10 mouse cellular contexts compared by ENCODE assay signal in genomic region chr13:55371007-55371681, GRCm38 (mm10). TPM values are rescaled to one million over a fixed set of nuclear protein-coding genes. Genes with fewer than 3 reads are reported as not detected.
DNase-seq lines count a peak whose midpoint lies in the region.
"Had no signal": no experiment of that assay in that cellular context is flagged by ENCODE, and none has a peak within 500 bp of the region (broad histone marks: within the 10 kb centered on the region; RNA-seq: fewer than 3 reads in every experiment).

No protein-coding gene starts in this region.

- DNase-seq in cerebellum, postnatal 10 days = peak; percentile 55 to 56
- DNase-seq in cerebellum, adult 8-10 months = no peak
- DNase-seq in layer of hippocampus, adult 11-12 months (ENCODE audit: low spot score) = peak; percentile 75
- DNase-seq in layer of hippocampus, postnatal 25 days (ENCODE audit: extremely low spot score in 1 of 2, low spot score in 1 of 2) = no peak
- peak; percentile 87 for DNase-seq in Muller cell, postnatal 12 days (ENCODE audit: inconsistent ontology term)
- DNase-seq in layer of hippocampus, adult 9-11 months = peak; percentile 88
- DNase-seq in adrenal gland, postnatal 4 days (ENCODE audit: low spot score in 2 of 2) = no peak
- no peak for DNase-seq in spleen, postnatal 14 days (ENCODE audit: low spot score in 2 of 2)
- DNase-seq: adrenal gland, adult 2 months; spleen, adult 18-20 months had no signal

RNA-seq across cellular contexts. Expression of gene Rgs14, which starts 1.6 kb away (rescaled TPM):
- 10 to 100 TPM; 94.5 to 98.2 TPM for total RNA-seq in layer of hippocampus, postnatal 25 days (2021)
- 1 to 10 TPM; 1.0 to 1.1 TPM for total RNA-seq in adrenal gland, postnatal 4 days (2021)

RNA-seq across cellular contexts. Expression of gene Lman2, which starts 8.6 kb away (rescaled TPM):
- 10 to 100 TPM; 58.4 to 61.0 TPM for total RNA-seq in layer of hippocampus, postnatal 25 days (2021)
- total RNA-seq in adrenal gland, postnatal 4 days (2021) = 100 to 1,000 TPM; 105 to 114 TPM

RNA-seq across cellular contexts. Expression of gene Slc34a1, which starts 26.8 kb away (rescaled TPM):
- total RNA-seq in layer of hippocampus, postnatal 25 days (2021) = not detected
- 100 to 1,000 TPM in 1 of 2 experiments, 1 to 10 TPM in 1; 3.5 to 132 TPM for total RNA-seq in adrenal gland, postnatal 4 days (2021)

RNA-seq across cellular contexts. Expression of gene Mxd3, which starts 41.5 kb away (rescaled TPM):
- total RNA-seq in layer of hippocampus, postnatal 25 days (2021) = 1 to 10 TPM; 1.2 to 2.4 TPM
- total RNA-seq in adrenal gland, postnatal 4 days (2021) = 10 to 100 TPM; 16.2 to 18.0 TPM

RNA-seq across cellular contexts. Expression of gene Pfn3, which starts 43.9 kb away (rescaled TPM):
- not detected for total RNA-seq in layer of hippocampus, postnatal 25 days (2021)
- total RNA-seq in adrenal gland, postnatal 4 days (2021) = not detected
- total RNA-seq: adrenal gland, adult 2 months had no signal

Comparison
In these comparisons a context has a peak if more than half of its experiments do, and no peak if none do; other contexts are left out.
1. DNase-seq: peak in cerebellum, postnatal 10 days (2 of 2), layer of hippocampus, adult 11-12 months (single experiment), Muller cell, postnatal 12 days (single experiment) and layer of hippocampus, adult 9-11 months (single experiment); none in cerebellum, adult 8-10 months (single experiment), layer of hippocampus, postnatal 25 days (0 of 2), adrenal gland, postnatal 4 days (0 of 2) and spleen, postnatal 14 days (0 of 2).
2. RNA of gene Rgs14, which starts 1.6 kb away (total RNA-seq): 94.5 to 98.2 TPM in layer of hippocampus, postnatal 25 days; 1.0 to 1.1 TPM in adrenal gland, postnatal 4 days; every median in the first group is over 10 times any median in the second.
3. RNA of gene Slc34a1, which starts 26.8 kb away (total RNA-seq): 3.5 to 132 TPM in adrenal gland, postnatal 4 days; not detected in layer of hippocampus, postnatal 25 days; every median in the first group is over 4 times any median in the second.